Mouse (Mus musculus): Measurements from ENCODE around the gene 0610010F05Rik.

Gene 0610010F05Rik

DNA sequence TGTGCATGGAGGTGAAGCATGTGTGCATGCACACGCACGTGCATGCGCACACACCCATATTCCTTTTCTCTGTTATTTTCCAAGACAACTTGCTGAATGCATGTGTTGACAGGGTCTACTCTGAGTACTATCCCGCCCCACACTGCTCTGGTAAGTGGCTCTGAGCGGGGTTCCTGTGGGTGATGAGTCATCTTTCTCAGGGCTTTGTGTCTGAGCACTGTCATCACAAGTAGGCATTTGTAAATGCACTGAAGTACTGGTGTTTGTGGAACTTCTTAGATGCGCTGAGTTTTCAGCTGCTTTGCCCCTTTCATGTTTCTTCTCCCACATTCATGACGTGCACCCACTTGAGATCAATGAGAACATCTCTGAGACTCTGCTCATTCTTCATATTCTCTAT is 63.3 kb downstream of the 0610010F05Rik start:
- DNase-seq (ENCODE audit: low read depth, low spot score) = no peak

DNA sequence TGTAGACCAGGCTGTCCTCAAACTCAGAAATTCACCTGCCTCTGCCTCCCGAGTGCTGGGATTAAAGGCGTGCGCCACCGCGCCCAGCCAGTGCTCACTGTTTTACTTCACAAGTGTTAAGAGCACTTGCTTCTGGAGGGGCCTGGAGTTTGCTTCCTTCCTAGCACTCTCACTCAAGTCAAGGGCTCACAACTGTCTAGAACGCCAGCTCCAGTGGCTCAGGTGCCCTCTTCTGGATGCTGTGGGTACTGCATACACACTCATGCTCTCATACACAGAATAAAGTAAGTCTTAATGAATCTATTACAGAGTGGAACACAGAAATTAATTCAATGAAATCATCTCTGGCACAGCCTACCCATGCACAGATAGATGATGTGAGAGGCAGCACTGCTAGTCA is 67.7 kb downstream of the 0610010F05Rik start:
- DNase-seq (ENCODE audit: low read depth, low spot score) = peak; percentile 51

DNA sequence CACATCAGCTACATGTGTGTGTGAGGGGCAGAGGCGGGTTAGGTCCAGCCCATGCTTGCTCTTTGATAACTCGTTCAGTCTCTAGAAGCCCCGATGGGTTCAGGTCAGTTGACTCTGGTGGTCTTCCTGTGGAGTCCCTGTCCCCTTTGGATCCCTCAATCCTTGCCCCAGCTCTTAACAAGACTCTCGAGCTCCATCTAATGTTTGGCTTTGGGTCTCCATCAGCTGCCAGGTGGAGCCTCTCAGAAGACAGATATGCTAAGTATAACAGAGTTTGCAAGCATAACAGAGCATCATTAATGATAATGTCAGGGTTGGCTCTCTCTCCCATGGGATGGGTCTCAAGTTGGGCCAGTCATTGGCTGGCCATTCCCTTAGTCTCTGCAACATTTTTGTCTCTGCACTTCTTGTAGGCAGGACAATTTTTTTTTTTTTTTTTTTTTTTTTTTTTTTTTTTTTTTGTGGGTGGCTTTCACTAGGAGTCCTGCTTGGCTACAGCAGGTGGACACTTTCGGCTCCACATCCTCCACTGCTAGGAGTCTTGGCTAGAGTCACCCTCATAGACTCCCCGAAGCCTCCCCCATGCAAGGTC is 76.3 kb downstream of the 0610010F05Rik start:
- DNase-seq (ENCODE audit: low read depth, low spot score) = no peak

DNA sequence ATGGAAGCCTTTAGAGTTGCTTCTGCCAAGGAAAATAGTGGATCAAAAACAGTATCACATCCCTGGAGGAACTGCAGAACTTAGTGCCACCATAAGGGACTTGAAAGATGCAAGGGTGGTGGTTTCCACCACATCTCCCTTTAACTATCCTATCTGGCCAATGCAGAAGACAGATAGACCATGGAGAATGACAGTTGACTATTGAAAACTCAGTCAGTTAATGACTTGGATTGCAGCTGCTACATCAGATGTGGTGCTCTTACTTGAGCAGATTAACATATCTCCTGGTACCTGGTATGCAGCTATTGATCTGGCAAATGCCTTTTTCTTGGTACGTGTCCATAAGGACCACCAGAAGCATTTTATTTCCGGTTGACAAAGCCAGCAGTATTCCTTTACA is 96.0 kb downstream of the 0610010F05Rik start:
- no peak for DNase-seq (ENCODE audit: low read depth, low spot score)

DNA sequence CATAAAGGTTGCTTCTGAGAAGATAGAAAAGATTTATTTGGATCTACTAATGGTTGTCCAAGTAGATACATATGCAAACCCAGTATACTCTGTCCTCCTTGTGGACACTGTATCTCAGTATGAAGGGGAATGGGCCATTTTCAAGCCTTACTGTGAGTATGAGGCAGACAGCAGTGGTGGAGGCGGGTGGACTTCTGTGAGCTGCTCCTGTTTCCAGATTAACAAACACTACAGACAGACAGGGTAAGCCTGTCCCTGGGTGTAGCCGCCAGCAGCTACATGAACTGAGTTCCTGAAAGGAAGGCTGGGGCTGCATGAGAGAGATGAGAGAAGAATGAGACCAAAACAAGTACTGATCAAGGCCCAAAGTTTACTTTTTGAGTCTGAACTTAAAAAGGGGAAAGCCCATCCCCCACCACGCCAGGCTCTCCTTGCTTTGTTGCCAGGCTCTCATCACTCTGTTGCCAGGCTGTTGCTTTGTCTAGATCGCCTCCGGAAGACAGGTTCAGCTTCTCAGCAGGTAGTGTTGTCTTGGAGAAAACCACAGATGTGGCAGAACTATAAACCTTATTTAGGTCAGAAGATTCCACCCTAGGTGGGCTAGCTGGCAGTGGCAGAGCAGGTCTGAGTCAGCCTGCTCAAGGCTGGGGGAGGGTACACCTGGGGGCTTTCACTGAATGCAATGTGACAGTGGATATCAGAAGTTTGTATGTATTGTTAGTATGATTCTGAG is 112.8 kb downstream of the 0610010F05Rik start, which contains the start of gene 1700093K21Rik:
TSS of gene 1700093K21Rik (minus strand) at position 683 of the 733 bp plus-strand sequence.
- DNase-seq (ENCODE audit: low read depth, low spot score) = no peak

DNA sequence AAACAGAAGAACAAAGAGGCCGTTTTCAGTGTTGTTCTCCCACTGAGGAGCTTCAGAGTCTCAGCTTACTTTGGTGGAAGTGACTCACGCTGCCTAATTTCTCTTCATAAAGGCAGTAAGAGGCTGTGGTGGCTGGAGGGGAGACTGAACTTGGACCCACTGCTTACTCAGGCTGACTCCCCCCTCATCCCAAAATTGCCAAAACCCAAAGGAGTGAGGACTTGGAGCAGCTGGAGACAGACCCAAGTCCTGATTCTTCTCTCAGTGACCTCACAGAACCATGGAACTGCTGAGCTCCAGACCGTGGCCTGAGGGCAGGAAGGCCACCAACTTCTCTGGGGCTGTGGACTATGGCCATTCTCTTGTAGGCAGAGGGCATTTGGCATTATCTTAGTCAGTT is 114.5 kb downstream of the 0610010F05Rik start:
- no peak for DNase-seq (ENCODE audit: low read depth, low spot score)

DNA sequence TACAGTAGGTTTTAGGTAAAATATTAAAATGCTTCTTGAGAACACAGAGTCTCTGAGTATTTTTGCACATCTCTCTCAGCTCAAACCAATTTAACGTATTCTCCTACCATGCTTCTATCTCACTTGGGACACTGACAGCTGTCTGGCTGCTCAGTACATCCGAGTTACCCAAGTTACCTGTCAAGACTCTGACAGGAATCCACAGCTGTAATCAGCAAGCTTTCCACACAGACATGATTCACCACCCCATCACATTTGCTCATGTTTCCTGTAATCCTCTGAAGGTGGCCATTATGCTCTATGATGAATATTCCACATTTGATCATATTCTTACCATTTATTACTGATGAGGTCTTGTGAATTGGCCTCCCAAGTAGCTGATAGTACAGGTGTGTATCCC is 118.1 kb downstream of the 0610010F05Rik start:
- no peak for DNase-seq (ENCODE audit: low read depth, low spot score)
